Mouse (Mus musculus): ENCODE measurements at regions not wholly inside any gene's neighbourhood (a gene's known extent, or its start where the extent isn't known, plus 50 kb on each side); places are given as distances from the start of the nearest gene placed in this dataset.
A peak's percentile ranks its signal among the peaks of the same experiment; 100 is the strongest.
"Not testable (repeated sequence)": the region's sequence is repeated elsewhere in the genome, so short reads cannot be mapped to it uniquely, and the experiment has no call there.

DNA sequence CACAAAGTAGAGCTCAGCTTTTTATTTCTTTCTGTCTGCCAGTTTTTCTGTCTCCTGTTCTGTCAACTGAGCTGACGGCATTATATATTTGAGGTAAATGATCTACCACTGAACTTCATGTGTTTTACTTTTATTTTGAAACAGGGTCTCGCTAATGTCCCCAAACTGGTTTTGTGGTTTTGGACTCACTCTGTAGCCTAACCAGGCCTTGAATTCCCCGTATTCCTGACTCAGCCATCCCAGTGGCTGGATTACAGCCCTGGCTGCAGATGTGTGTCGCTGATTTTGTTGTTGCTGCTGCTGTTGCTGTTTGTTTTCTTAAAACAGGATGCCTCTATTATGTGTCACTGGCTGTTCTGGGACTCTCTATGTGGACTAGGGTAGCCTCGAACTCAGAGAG lies 317.3 kb upstream of the Irx1 start:
- DNase-seq = no peak

- DNase-seq = no peak
Observed at GRCm38 (mm10) chr13:72282764-72283163, 319.2 kb upstream of the Irx1 start.

GRCm38 (mm10) chr13:72283701-72284100 lies 320.2 kb upstream of the Irx1 start:
- no peak for DNase-seq

- no peak for DNase-seq
Observed at GRCm38 (mm10) chr13:72286301-72286700, 322.8 kb upstream of the Irx1 start.

GRCm38 (mm10) chr13:72288381-72289092 lies 325.0 kb upstream of the Irx1 start:
- DNase-seq = no peak

- DNase-seq = no peak
Observed at GRCm38 (mm10) chr13:72289093-72289501, 325.6 kb upstream of the Irx1 start.

GRCm38 (mm10) chr13:72292361-72292760 lies 328.8 kb upstream of the Irx1 start:
- DNase-seq = peak; percentile 7 to 11

DNA sequence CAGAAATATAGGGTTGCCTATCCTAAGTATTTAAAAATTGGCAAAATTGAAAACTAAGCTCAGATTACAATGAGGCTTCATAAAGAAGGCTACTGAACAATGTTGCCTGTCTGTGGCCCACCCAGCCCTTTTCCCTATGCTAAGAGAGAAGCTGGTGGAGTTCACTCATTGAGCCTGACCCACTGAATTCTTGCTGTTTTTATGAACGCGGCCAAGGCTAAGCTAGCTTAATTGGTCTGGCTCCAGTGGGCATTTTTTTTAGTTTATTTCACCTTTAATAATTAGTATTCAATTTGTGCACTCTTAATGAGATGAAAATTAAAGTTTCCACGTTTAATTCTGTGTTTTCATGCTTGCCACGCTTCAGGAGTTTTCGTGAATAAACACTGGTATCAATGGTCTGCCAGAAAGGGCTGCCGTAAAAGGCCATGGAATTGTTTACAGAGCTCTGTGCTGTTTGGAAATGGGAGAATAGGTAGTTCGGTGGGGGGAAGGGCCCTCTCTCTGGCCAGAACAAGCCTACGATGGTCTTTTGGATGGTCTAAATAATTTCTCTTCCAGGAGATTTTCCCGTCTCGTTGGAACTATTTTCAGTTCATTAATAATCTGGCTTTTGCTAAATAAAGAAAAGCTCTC lies 329.7 kb upstream of the Irx1 start:
- no peak for DNase-seq

- DNase-seq = no peak
Observed at GRCm38 (mm10) chr13:72298264-72298870, 330.3 kb upstream of the Irx2 start.

- no peak for DNase-seq
Observed at GRCm38 (mm10) chr13:72299660-72300059, 329.0 kb upstream of the Irx2 start.

- DNase-seq = no peak
Observed at GRCm38 (mm10) chr13:72301114-72301513, 327.5 kb upstream of the Irx2 start.

GRCm38 (mm10) chr13:72301841-72302240 lies 326.8 kb upstream of the Irx2 start:
- DNase-seq = no peak

- DNase-seq = no peak
Observed at GRCm38 (mm10) chr13:72302436-72303125, 326.0 kb upstream of the Irx2 start.

DNA sequence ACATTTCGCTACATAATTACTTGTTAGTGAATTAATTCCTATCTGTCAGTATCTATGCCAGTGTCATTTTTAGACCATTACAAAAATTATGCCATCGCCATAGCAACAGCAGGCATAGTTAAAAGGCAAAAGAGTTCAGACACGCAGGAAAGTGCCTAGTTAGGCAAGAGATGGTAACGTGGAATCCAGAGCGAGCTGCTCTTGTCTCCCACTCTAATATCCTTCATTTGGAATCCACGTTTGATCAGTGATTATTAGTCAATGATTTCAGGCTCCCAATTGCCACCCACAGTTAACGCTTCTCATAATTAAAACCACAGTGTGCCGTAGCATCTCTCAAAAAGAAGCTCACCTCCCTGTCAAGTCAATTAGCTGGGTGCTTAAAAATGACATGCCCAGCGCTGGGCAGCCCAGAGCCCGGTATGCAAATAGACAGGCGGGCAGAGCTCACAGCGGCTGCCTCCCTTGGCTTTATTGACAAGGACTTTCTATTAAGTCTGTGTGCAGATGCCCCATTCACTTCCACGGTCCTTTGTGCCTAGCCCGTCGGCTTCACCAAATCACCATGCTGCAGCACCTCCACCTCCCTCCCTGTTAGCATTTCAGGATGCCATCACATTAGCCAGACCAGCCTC lies 325.4 kb upstream of the Irx2 start:
- DNase-seq = no peak

DNA sequence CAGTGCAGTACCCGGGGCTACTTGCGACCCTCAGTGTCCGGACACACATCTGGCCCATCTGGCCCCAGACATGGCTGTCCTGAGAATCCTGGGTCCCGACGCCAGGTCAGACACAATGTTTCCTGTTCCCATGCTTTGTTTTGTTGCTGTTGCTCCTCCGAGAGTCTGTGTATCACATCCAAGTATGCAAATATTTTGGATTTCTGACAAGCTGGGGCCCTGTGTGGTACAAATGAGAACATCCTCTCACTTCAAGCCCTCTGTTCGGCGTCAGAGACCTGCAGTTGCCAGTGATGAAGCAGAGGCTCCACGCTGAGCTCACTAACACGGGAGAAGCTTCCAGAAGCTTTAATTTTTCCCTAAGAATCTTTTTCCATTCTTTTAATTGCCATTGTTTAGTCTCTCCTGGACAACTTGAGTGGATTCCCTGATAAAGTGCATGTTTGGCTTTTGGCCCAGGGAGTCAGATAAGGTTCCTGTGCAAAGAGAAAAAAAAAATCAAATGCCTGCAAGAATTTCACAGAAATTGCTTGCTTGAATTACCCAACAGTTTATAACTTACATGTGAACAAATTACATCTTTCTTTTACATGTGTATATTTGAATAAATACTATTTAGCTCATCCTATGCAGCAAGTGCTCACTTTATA lies 304.5 kb upstream of the Irx2 start:
- peak; percentile 9 to 19 for DNase-seq

GRCm38 (mm10) chr13:72326201-72326600 lies 302.4 kb upstream of the Irx2 start:
- DNase-seq = not testable (repeated sequence)

- no peak for DNase-seq
Observed at GRCm38 (mm10) chr13:72345647-72346133, 282.9 kb upstream of the Irx2 start.

GRCm38 (mm10) chr13:72346207-72346943 lies 282.2 kb upstream of the Irx2 start:
- DNase-seq = no peak

- no peak for DNase-seq
Observed at GRCm38 (mm10) chr13:72346944-72347586, 281.6 kb upstream of the Irx2 start.

GRCm38 (mm10) chr13:72352641-72353181 lies 275.9 kb upstream of the Irx2 start:
- DNase-seq = peak in 1 of 2 experiments; percentile 1
